Mouse (Mus musculus): ENCODE data around the gene Myo1h.

The Myo1h gene

DNA sequence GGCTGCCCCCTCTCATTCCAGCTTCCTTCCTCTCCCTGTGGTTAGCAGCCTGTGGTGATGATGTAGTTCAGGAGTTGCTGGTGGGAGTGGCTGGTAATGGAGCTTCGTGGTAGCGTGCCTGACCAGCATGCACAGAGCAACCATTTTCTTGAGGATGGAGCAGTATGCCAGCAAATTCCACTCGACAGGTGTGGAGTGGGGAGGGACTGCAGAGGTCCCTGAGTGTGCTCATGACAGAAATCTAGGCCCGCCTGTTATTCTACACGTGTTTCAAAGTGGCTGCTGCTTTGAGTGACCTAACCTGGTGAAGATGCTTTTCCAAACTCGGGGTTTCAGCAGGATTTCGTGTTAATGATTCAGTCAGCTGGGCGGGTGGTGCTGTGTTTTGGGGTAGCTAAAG, 95.5 kb downstream of the Myo1h start:
- DNase-seq (ENCODE audit: low read depth, low spot score) = no peak

DNA sequence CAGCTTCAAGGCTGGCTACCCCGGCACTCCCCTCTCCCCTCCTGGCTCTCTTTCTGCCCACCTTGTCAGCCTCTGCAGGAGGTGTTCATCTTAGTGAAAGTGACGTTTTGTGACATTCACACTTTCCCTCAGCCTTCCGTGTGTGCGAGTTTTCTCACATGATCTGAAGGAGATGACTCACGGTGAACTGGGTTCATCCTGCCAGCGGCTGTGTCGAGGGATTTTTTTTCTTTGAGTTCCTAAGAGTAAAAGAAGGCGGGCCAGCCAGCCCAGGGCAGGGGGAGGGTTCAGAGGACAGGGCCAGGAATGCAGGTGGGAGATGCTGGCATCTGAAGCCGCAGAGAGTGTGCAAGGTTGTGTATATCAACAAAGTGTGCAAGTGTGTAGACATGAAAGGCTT, 104.2 kb downstream of the Myo1h start:
- DNase-seq (ENCODE audit: low read depth, low spot score) = no peak

DNA sequence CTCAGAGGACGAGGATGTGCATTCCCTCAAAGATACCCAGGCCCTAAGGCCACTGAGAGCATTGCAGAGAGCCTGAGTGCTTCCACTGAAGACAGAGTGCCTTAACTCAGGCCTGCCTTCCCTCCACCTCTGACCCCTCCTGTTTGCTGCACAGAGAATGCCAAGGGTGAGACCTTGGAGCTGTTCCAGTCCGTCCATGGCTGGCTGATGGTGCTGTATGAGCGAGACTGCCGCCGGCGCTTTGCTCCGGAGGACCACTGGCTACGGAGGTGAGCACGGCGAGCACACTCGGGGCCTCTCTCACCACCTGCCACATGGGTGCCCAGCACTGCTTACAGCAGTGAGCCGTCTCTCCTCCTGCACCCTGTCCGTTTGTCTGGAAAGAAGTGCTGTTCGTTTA, 117.6 kb downstream of the Myo1h start:
- no peak for DNase-seq (ENCODE audit: low read depth, low spot score)

DNA sequence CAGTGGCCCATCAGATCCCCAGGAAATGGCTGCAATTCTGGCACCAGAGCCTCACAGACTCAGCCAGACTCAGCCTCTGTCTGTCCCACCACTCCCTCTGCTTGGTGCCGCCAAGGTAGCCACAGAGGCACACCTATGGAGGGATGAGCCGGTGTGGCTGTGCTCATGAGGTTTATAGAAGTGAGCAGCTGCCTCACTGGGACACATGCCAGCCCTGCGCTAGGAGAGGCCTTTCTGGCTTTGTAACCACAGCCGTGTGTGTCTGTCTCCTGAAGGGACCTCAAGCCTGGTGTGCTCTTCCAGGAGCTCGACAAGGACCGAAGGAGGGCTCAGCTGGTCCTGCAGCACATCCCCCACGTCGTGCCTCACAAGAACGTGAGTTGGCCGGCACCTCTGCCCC, 118.3 kb downstream of the Myo1h start:
- no peak for DNase-seq (ENCODE audit: low read depth, low spot score)

DNA sequence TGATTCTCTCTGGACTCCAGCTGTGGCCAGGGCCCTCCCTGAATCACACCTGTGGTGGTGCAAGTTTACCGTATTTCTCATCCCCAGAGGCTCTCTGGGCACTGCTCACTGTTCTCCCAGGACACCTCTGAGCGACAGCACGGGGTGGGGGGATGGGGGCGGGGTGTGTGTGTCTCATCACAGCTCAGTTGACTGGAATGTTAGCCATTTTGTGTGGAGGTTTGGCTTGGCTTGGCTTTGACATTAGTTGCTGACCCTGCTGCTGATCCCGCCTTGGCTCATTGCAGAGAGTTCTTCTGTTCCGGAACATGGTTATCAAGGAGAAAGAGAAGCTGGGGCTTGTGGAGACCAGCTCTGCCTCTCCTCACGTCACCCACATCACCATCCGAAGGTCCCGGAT, 118.8 kb downstream of the Myo1h start:
- DNase-seq (ENCODE audit: low read depth, low spot score) = no peak

DNA sequence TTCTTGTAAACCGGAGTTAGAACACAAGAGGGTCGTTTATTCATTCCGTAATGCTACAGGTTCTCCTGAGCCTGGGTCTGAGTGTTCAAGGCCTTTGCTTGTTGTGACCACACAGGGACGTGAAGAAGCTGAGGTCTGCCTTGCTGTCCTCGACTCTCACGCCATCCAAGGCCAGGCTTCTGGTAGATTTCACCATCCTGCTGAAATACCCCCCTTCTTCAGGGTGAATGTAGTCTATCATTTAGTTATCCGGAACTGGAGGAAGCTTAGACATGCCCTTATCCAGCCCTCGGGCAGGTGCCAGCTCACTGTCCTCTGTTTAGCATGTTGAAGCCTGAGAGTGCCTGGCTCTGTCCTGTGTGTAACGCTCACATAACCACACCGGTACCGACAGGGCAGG, 119.9 kb downstream of the Myo1h start:
- no peak for DNase-seq (ENCODE audit: low read depth, low spot score)

DNA sequence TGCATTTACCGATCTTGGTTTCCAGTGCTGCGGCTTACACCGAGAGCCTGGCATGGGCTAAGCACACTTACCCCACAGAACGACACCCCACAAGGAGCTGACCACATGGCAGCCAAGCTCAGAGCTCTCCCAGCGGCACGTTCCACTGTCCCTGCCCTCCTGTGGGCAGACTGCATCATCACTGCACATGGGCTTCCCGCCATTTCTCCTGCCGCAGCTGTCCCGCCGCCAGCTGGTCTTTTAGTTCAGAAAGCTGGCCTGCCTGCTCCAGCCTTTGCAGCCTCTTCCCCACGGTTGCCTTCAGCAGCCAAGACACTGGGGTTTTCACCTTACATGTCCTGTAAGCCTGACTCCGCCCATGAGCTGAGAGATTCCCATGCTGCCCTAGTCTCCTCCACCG, 121.5 kb downstream of the Myo1h start:
- no peak for DNase-seq (ENCODE audit: low read depth, low spot score)

DNA sequence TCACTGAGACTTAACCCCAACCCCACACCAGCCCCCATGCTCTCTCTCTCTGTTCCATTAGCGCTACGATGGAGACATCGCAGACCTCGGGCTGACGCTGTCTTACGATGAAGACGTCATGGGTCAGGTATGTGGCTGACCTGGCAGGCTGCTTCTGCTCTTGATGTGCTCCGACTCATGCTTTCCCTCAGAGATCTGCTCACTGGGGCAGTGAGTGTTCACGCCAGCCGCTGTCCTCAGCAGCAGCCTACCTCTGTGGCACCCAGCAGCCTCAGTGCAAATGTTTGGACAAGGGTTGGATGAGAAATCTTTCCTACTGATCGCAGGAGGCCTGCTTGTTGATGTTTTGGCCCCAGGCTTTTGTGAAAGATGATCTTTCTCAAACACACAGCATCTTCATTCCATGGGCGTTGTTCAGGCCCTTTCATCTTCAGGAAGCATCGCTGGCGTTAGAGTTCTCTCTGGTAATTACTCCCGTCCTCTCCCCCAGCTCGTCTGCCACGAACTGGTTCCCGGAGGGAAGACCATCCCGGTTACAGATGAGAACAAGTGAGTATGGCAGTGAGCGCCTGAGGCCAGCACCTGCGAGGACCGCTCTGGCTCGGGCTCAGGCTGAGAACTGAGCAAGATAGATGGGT, 123.5 kb downstream of the Myo1h start:
- no peak for DNase-seq (ENCODE audit: low read depth, low spot score)

DNA sequence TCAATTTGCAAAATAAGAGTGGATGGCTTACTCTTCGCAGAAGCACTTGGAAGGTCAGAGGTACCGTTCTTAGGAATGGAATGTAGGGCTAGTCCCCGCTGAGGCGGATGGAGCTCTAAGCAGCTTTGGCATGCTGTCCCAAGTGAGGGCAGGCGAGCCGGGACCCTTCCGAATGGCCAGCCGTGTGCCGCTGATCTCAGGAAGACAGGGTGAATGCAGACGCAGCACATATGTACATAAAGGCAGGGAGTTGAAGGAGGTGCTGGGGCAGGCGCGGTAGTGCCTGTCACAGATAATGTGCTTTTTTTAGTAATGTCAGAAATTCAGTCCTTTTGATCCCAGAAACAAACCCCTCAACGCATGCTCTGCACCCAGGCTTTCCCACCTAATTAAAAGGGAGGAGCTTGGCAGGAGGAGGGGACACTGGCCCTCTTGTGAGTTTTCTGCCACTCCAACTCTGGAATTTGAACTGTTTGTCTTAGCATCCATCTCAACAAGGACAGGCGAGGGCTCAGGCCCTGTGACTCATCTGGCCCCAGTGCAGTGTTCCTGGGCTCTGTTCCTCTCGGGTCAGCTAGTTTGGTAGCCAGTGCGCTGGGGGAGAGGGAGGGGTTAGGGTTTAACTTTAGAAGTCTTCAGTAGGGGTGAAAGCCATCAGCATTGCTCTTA, 124.2 kb downstream of the Myo1h start:
- DNase-seq (ENCODE audit: low read depth, low spot score) = no peak

All from retina, adult 2 months (tissue).